Mouse (Mus musculus) liver, embryonic 14.5 days (tissue): ENCODE data around the gene Zer1. TPM values are rescaled to one million over a fixed set of nuclear protein-coding genes. Genes with fewer than 3 reads are reported as not detected.

Experiments used
- ATAC-seq: fragments of 200-750 bp; cut with Nextera tagmentation; 2 replicates; pipeline ENCODE4 v1.8.0; 2017; ENCODE audit warnings: moderate number of reproducible peaks, mild to moderate bottlenecking, moderate library complexity; ENCODE audit not compliant: insufficient read depth
- DNase-seq, 3 experiments: peaks; one replicate each; pipeline ENCODE4 v3.0.0-alpha.2; 2012 to 2013; ENCODE audit warnings: low read depth in 3 of 3, low spot score in 3 of 3
- H3K27ac ChIP-seq: fragments of 300-500 bp; sonication (generic); 2 replicates; pipeline ENCODE4 v1.5.1; 2014; ENCODE audit warnings: moderate library complexity, mild to moderate bottlenecking, control low read depth, inconsistent platforms
- H3K27me3 ChIP-seq: fragments of 300-500 bp; sonication (generic); 2 replicates; pipeline ENCODE4 v1.6.1; 2014; ENCODE audit warnings: mild to moderate bottlenecking, low read length, moderate library complexity; ENCODE audit not compliant: control insufficient read depth, insufficient read depth
- H3K36me3 ChIP-seq: fragments of 300-500 bp; sonication (generic); replicated peaks from 2 replicates; pipeline ENCODE4 v1.6.1; 2014; ENCODE audit warnings: low read depth; ENCODE audit not compliant: control insufficient read depth, insufficient read depth
- H3K4me1 ChIP-seq, 2 experiments: fragments of 200-500 bp in 1 of 2; fragments of 300-500 bp in 1 of 2; sonication (generic) in 1 of 2; replicated peaks; 2 replicates each; pipeline ENCODE4 v1.6.1; 2012 to 2014; ENCODE audit warnings: antibody characterized with exemption in 1 of 2, inconsistent platforms in 1 of 2, low read length in 1 of 2; ENCODE audit not compliant: control insufficient read depth in 2 of 2, insufficient read depth in 2 of 2
- H3K4me2 ChIP-seq: fragments of 300-500 bp; sonication (generic); 2 replicates; pipeline ENCODE4 v1.6.1; 2014; ENCODE audit warnings: low read depth, mild to moderate bottlenecking, control low read depth, moderate library complexity
- H3K4me3 ChIP-seq, 2 experiments: fragments of 200-500 bp in 1 of 2; fragments of 300-500 bp in 1 of 2; sonication (generic) in 1 of 2; 2 replicates each; pipeline ENCODE4 v1.5.1; 2012 to 2014; ENCODE audit warnings: low read depth in 2 of 2, low read length in 2 of 2, mild to moderate bottlenecking in 2 of 2, control low read depth in 1 of 2, inconsistent platforms in 1 of 2, moderate library complexity in 1 of 2; ENCODE audit not compliant: insufficient read depth in 1 of 2
- H3K9ac ChIP-seq: fragments of 300-500 bp; sonication (generic); replicated peaks from 2 replicates; pipeline ENCODE4 v1.6.1; 2014; ENCODE audit warnings: mild to moderate bottlenecking, control low read depth, moderate library complexity
- H3K9me3 ChIP-seq: fragments of 300-500 bp; sonication (generic); 2 replicates; pipeline ENCODE4 v1.6.1; 2016; ENCODE audit warnings: low read length, mixed read lengths; ENCODE audit not compliant: control insufficient read depth
- CTCF ChIP-seq: IDR thresholded peaks from 2 replicates; pipeline ENCODE4 v1.5.1; 2016; ENCODE audit warnings: antibody characterized with exemption, low read depth, control low read depth
- EP300 ChIP-seq: IDR thresholded peaks from 2 replicates; pipeline ENCODE4 v1.6.1; 2016; ENCODE audit warnings: antibody characterized with exemption, low read depth
- WGBS: fragments of 180-500 bp; shearing (Covaris S2); extraction: QIAGEN DNeasy Blood & Tissue Kit; methylation state at CpG from one replicate; pipeline ENCODE4 v1.1.7; 2014; ENCODE audit not compliant: insufficient replicate concordance; 5-methylcytosine and 5-hydroxymethylcytosine counted together
- polyA plus RNA-seq, 2 experiments: library from polyadenylated mRNA; depleted of rRNA in 1 of 2; stranded (reverse) in 1 of 2; unstranded in 1 of 2; fragments of >200 nt; fragmentation: Nextera tagmentation in 1 of 2; extraction: Ambion mirVana in 1 of 2; gene quantifications; 2 replicates each; pipeline versions ENCODE4 v1.2.1 to v1.2.3; 2012 to 2014

The Zer1 gene
- polyA plus RNA-seq, 2 experiments: 1.9 to 8.1 TPM

- ATAC-seq (no peak), DNase-seq (no peak)
- peaks cover 9% of the 10 kb centered on the region for H3K36me3 ChIP-seq
- no peak overlapping the region for H3K9ac ChIP-seq
- WGBS: 87% methylated on average over 5 of the region's 5 CpGs
- no peak overlapping the region for H3K4me3 ChIP-seq
- H3K27me3 ChIP-seq: no peaks in the 10 kb centered on the region
- no peaks in the 10 kb centered on the region for H3K9me3 ChIP-seq
- no peak for TF ChIP-seq EP300
- TF ChIP-seq CTCF: no peak
- no peak overlapping the region for H3K4me2 ChIP-seq
- H3K4me1 ChIP-seq: peaks cover 8 to 12% of the 10 kb centered on the region in 2 experiments
- H3K27ac ChIP-seq: no peak overlapping the region
Measured at GRCm38 (mm10) chr2:30107646-30108045, 16.7 kb downstream of the Zer1 start.

DNA sequence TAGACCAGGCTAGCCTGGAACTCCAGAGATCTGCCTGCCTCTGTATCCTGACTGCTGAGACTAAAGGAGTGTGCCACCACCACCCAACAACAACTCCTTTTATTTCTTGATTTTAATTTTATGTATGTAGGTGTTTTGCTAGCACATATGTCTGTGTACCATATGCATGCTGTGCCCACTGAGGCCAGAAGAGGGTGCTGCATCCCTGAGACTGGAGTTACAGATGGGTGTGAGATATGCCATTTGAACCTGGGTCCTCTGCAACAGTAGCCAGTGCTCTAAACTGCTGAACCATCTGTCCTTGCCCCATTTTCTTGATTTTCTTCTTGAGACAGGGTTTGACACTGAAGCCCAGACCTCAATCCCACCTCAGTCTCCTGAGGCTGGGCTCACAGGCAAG is 18.0 kb downstream of the Zer1 start:
- Histone ChIP-seq H3K27ac (no peak overlapping the region), H3K9ac (no peak overlapping the region), H3K9me3 (no peaks in the 10 kb centered on the region), H3K4me3 (no peak overlapping the region), H3K4me2 (no peak overlapping the region), H3K36me3 (peaks cover 9% of the 10 kb centered on the region), H3K27me3 (no peaks in the 10 kb centered on the region), H3K4me1 (peaks cover under 1 to 5% of the 10 kb centered on the region in 2 experiments; a peak in 3 of 4 replicates)
- ATAC-seq (no peak; the same call in 1 of the 2 replicates), DNase-seq (peak in 2 of 3 experiments; percentile 41 to 43)
- TF ChIP-seq EP300 (no peak), CTCF (peak; percentile 91)

- no peak overlapping the region for H3K27ac ChIP-seq
- DNase-seq: no peak
- TF ChIP-seq EP300 (no peak), CTCF (peak; percentile 38; the same call in 1 of the 2 replicates)
- H3K27me3 ChIP-seq: no peaks in the 10 kb centered on the region
- ATAC-seq: no peak
- H3K9me3 ChIP-seq: no peaks in the 10 kb centered on the region
- 63% methylated on average over 4 of the region's 4 CpGs for whole genome bisulfite sequencing
- H3K9ac ChIP-seq: no peak overlapping the region
- H3K4me2 ChIP-seq: no peak overlapping the region
- no peak overlapping the region for H3K4me3 ChIP-seq
- H3K36me3 ChIP-seq: no peaks in the 10 kb centered on the region
- peaks cover 5 to 8% of the 10 kb centered on the region in 2 experiments; a peak in 3 of 4 replicates for H3K4me1 ChIP-seq
Measured at GRCm38 (mm10) chr2:30100214-30100613, 24.2 kb downstream of the Zer1 start.

GRCm38 (mm10) chr2:30095882-30096527 is 28.4 kb downstream of the Zer1 start:
- peaks cover 7 to 22% of the 10 kb centered on the region in 2 experiments; a peak in 3 of 4 replicates for H3K4me1 ChIP-seq
- H3K4me2 ChIP-seq: no peak overlapping the region
- H3K27me3 ChIP-seq: no peaks in the 10 kb centered on the region
- H3K27ac ChIP-seq: no peak overlapping the region
- TF ChIP-seq EP300: no peak
- TF ChIP-seq CTCF: peak; percentile 80
- H3K9ac ChIP-seq: no peak overlapping the region
- ATAC-seq (no peak), DNase-seq (peak in 1 of 3 experiments; percentile 40)
- H3K36me3 ChIP-seq: peaks cover 2% of the 10 kb centered on the region; the same call in 1 of the 2 replicates
- H3K9me3 ChIP-seq: no peaks in the 10 kb centered on the region
- H3K4me3 ChIP-seq: no peak overlapping the region
- 49% methylated on average over 2 of the region's 2 CpGs for WGBS

DNA sequence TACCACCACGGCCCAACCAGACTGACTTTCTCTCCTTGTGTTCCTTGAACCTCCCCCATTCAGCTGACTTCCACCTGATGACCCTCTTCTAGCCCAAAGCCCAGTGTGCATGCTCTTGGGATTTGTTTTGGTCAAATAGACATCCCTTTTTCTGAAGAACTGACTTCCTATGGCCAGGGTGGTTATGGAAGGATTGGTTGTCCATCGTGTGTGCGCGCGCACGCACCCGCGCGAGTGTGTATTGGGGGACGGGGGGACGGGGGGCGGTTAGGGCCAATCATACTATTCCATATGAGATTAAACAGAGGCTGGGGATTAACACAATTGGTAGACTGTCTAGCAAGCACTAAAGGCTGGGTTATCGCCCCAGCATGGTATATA is 30.2 kb downstream of the Zer1 start:
- Histone ChIP-seq H3K9ac (peak overlapping the region; percentile 63), H3K4me3 (peak overlapping the region; percentile 64 to 70), H3K4me1 (peaks cover 2 to 16% of the 10 kb centered on the region in 2 experiments; a peak in 3 of 4 replicates), H3K4me2 (peak overlapping the region; percentile 94), H3K9me3 (no peaks in the 10 kb centered on the region), H3K27me3 (no peaks in the 10 kb centered on the region), H3K27ac (peak overlapping the region; percentile 51), H3K36me3 (peaks cover 2% of the 10 kb centered on the region; the same call in 1 of the 2 replicates)
- no peak for ATAC-seq
- TF ChIP-seq CTCF (no peak), EP300 (no peak)
- WGBS: under 1% methylated on average over 13 of the region's 13 CpGs
- no peak for DNase-seq
